Comparison of ENCODE assay signal across 16 mouse cellular contexts in the genomic region with DNA sequence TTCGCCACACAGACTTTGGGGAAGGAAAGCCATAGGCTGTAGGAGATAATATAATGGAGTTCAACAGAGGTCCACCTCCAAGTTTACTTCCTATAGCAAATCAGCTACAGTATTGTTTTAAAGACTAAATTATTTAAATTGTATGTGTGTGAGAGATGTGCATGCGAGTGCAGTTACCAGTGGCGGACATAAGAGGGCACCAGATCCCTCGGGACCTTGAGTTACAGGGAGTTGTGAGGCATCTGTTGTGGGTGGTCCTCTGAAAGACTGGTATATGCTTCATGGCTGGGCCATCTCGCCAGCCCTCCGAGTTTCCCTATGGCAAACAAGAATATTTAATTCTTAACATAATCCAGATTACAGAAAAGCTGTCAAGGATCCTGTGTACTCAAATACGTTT.
DNase-seq lines count a peak whose midpoint lies in the region; ATAC-seq and TF ChIP-seq lines count a peak whose summit lies in the region.
"Had no signal": no experiment of that assay in that cellular context is flagged by ENCODE, and none has a peak within 500 bp of the region (broad histone marks: within the 10 kb centered on the region; RNA-seq: fewer than 3 reads in every experiment).

No protein-coding gene starts in this region.

- no peak overlapping the region for H3K4me3 ChIP-seq in intestine, postnatal 0 days (ENCODE audit: low read depth, low read length)
- H3K4me3 ChIP-seq in intestine, embryonic 15.5 days (replicated peaks): no peak overlapping the region
- H3K4me3 ChIP-seq in midbrain, postnatal 0 days (ENCODE audit: low read depth, low read length): no peak overlapping the region
- no peak overlapping the region for H3K4me3 ChIP-seq in midbrain, embryonic 15.5 days
- H3K4me3 ChIP-seq: left cerebral cortex, adult 2 months; limb, embryonic 15.5 days had no signal

- no peak for DNase-seq in midbrain, postnatal 0 days (ENCODE audit: low spot score)
- DNase-seq in R1 (ENCODE audit: low read depth, low spot score): peak; percentile 55
- DNase-seq in heart, postnatal 4 days: no peak
- DNase-seq: adrenal gland, postnatal 10 days; gastrocnemius, postnatal 14 days; heart, postnatal 10 days; kidney, adult 9 months; lung, postnatal 10 days; thymus, postnatal 36 days had no signal

- H3K36me3 ChIP-seq in intestine, postnatal 0 days (ENCODE audit: control insufficient read depth, insufficient read depth): no peaks in the 10 kb centered on the region
- H3K36me3 ChIP-seq in intestine, embryonic 15.5 days: no peaks in the 10 kb centered on the region
- H3K36me3 ChIP-seq in midbrain, postnatal 0 days (ENCODE audit: insufficient read depth, low read length): no peaks in the 10 kb centered on the region
- H3K36me3 ChIP-seq in midbrain, embryonic 15.5 days (replicated peaks): no peaks in the 10 kb centered on the region
- H3K36me3 ChIP-seq: limb, embryonic 15.5 days had no signal

- H3K9ac ChIP-seq in intestine, postnatal 0 days (ENCODE audit: low read depth, low read length): no peak overlapping the region
- H3K9ac ChIP-seq in intestine, embryonic 15.5 days: no peak overlapping the region
- no peak overlapping the region for H3K9ac ChIP-seq in midbrain, postnatal 0 days (replicated peaks; ENCODE audit: low read length, poor library complexity, severe bottlenecking)
- H3K9ac ChIP-seq in midbrain, embryonic 15.5 days: no peak overlapping the region
- H3K9ac ChIP-seq: limb, embryonic 15.5 days had no signal

- no peaks in the 10 kb centered on the region for H3K27me3 ChIP-seq in intestine, postnatal 0 days (replicated peaks; ENCODE audit: control insufficient read depth, insufficient read depth, low read length)
- no peaks in the 10 kb centered on the region for H3K27me3 ChIP-seq in intestine, embryonic 15.5 days (replicated peaks)
- H3K27me3 ChIP-seq in midbrain, postnatal 0 days (ENCODE audit: insufficient read depth, low read length): no peaks in the 10 kb centered on the region
- H3K27me3 ChIP-seq in midbrain, embryonic 15.5 days (replicated peaks): no peaks in the 10 kb centered on the region
- H3K27me3 ChIP-seq: limb, embryonic 15.5 days had no signal

- no peaks in the 10 kb centered on the region for H3K4me1 ChIP-seq in intestine, postnatal 0 days (replicated peaks; ENCODE audit: control insufficient read depth, insufficient read depth, low read length)
- 0 out of 2 replicates have a peak, but pooled peaks cover 3% of the 10 kb centered on the region for H3K4me1 ChIP-seq in intestine, embryonic 15.5 days (replicated peaks)
- no peaks in the 10 kb centered on the region for H3K4me1 ChIP-seq in midbrain, postnatal 0 days (ENCODE audit: insufficient read depth, low read length)
- peaks cover 7% of the 10 kb centered on the region for H3K4me1 ChIP-seq in midbrain, embryonic 15.5 days

- 96% methylated on average over 7 of the region's 7 CpGs for WGBS in intestine, postnatal 0 days
- 94% methylated on average over 7 of the region's 7 CpGs for WGBS in intestine, embryonic 15.5 days
- WGBS in midbrain, postnatal 0 days: 89% methylated on average over 7 of the region's 7 CpGs
- WGBS in midbrain, embryonic 15.5 days: 95% methylated on average over 7 of the region's 7 CpGs

- ATAC-seq in intestine, postnatal 0 days: no peak
- no peak for ATAC-seq in intestine, embryonic 15.5 days
- ATAC-seq in midbrain, postnatal 0 days (ENCODE audit: low FRiP score): no peak
- ATAC-seq in midbrain, embryonic 15.5 days (replicated peaks): no peak
- no peak for ATAC-seq in CD4-positive, CD25-positive, alpha-beta regulatory T cell, adult 4 months
- ATAC-seq: hindbrain, embryonic 16.5 days had no signal

- no peaks in the 10 kb centered on the region for H3K9me3 ChIP-seq in intestine, postnatal 0 days (ENCODE audit: control insufficient read depth)
- no peaks in the 10 kb centered on the region for H3K9me3 ChIP-seq in intestine, embryonic 15.5 days
- H3K9me3 ChIP-seq in midbrain, postnatal 0 days (ENCODE audit: low read length): no peaks in the 10 kb centered on the region
- H3K9me3 ChIP-seq in midbrain, embryonic 15.5 days: no peaks in the 10 kb centered on the region
- H3K9me3 ChIP-seq: limb, embryonic 15.5 days had no signal

- no peak overlapping the region for H3K27ac ChIP-seq in intestine, postnatal 0 days (ENCODE audit: low read depth, low read length)
- H3K27ac ChIP-seq in intestine, embryonic 15.5 days: no peak overlapping the region
- H3K27ac ChIP-seq in midbrain, postnatal 0 days (ENCODE audit: low read depth, low read length): no peak overlapping the region
- no peak overlapping the region for H3K27ac ChIP-seq in midbrain, embryonic 15.5 days
- H3K27ac ChIP-seq: left cerebral cortex, adult 2 months; limb, embryonic 15.5 days had no signal

- H3K4me2 ChIP-seq in intestine, postnatal 0 days (replicated peaks; ENCODE audit: low read depth): no peak overlapping the region
- no peak overlapping the region for H3K4me2 ChIP-seq in intestine, embryonic 15.5 days (replicated peaks)
- no peak overlapping the region for H3K4me2 ChIP-seq in midbrain, postnatal 0 days (ENCODE audit: low read depth, low read length, poor library complexity, severe bottlenecking)
- H3K4me2 ChIP-seq in midbrain, embryonic 15.5 days: no peak overlapping the region
- H3K4me2 ChIP-seq: limb, embryonic 15.5 days had no signal

- TF ChIP-seq CTCF in intestine, postnatal 0 days (IDR thresholded peaks at IDR 0.05; ENCODE audit: low read depth): peak; percentile 25; the same call in 1 of the 2 replicates
- TF ChIP-seq CTCF in midbrain, postnatal 0 days (IDR thresholded peaks at IDR 0.05): 0 out of 2 replicates have a peak, but pooled peaks have one; percentile 5
